Mouse (Mus musculus) stomach, embryonic 14.5 days (tissue): Measurements from ENCODE around the gene Tex12. TPM values are rescaled to one million over a fixed set of nuclear protein-coding genes. Genes with fewer than 3 reads are reported as not detected.

Experiments used
- ATAC-seq: fragments of 200-750 bp; cut with Nextera tagmentation; 2 replicates; pipeline ENCODE4 v1.8.0; 2017; ENCODE audit warnings: low read depth, moderate TSS enrichment; ENCODE audit not compliant: insufficient number of reproducible peaks, insufficient read depth, low FRiP score
- H3K27ac ChIP-seq: fragments of 300-500 bp; sonication (generic); 2 replicates; pipeline ENCODE4 v1.5.1; 2014; ENCODE audit warnings: mild to moderate bottlenecking, low read length, moderate library complexity, mixed read lengths
- H3K27me3 ChIP-seq: fragments of 300-500 bp; sonication (generic); 2 replicates; pipeline ENCODE4 v1.6.1; 2014; ENCODE audit warnings: low read length, control low read depth, mixed read lengths; ENCODE audit not compliant: control insufficient read depth, insufficient read depth
- H3K36me3 ChIP-seq: fragments of 300-500 bp; sonication (generic); 2 replicates; pipeline ENCODE4 v1.6.1; 2014; ENCODE audit warnings: mild to moderate bottlenecking, control low read depth, low read length, moderate library complexity, mixed read lengths; ENCODE audit not compliant: control insufficient read depth, insufficient read depth
- H3K4me1 ChIP-seq: fragments of 300-500 bp; sonication (generic); 2 replicates; pipeline ENCODE4 v1.6.1; 2014; ENCODE audit warnings: low read length, control low read depth, mixed read lengths; ENCODE audit not compliant: control insufficient read depth, insufficient read depth
- H3K4me2 ChIP-seq: fragments of 300-500 bp; sonication (generic); replicated peaks from 2 replicates; pipeline ENCODE4 v1.6.1; 2014; ENCODE audit warnings: low read depth, low read length, control low read depth
- H3K4me3 ChIP-seq: fragments of 300-500 bp; sonication (generic); 2 replicates; pipeline ENCODE4 v1.5.1; 2014; ENCODE audit warnings: low read depth, low read length, control low read depth
- H3K9ac ChIP-seq: fragments of 300-500 bp; sonication (generic); replicated peaks from 2 replicates; pipeline ENCODE4 v1.6.1; 2014; ENCODE audit warnings: low read depth, mild to moderate bottlenecking, control low read depth, low read length, moderate library complexity, mixed read lengths
- H3K9me3 ChIP-seq: fragments of 300-500 bp; sonication (generic); 2 replicates; pipeline ENCODE4 v1.6.1; 2016; ENCODE audit warnings: low read depth, low read length, control low read depth; ENCODE audit not compliant: control insufficient read depth
- WGBS: fragments of 180-500 bp; shearing (Covaris S2); extraction: QIAGEN DNeasy Blood & Tissue Kit; methylation state at CpG from one replicate; pipeline ENCODE4 v1.1.7; 2014; 5-methylcytosine and 5-hydroxymethylcytosine counted together
- polyA plus RNA-seq: library from polyadenylated mRNA; unstranded; fragments of >200 nt; fragmentation: Nextera tagmentation; extraction: Ambion mirVana; gene quantifications from 2 replicates; pipeline ENCODE4 v1.2.1, GENCODE M21; 2014

Tex12 gene
- polyA plus RNA-seq, 1 experiment from 2014 or later = not detected

DNA sequence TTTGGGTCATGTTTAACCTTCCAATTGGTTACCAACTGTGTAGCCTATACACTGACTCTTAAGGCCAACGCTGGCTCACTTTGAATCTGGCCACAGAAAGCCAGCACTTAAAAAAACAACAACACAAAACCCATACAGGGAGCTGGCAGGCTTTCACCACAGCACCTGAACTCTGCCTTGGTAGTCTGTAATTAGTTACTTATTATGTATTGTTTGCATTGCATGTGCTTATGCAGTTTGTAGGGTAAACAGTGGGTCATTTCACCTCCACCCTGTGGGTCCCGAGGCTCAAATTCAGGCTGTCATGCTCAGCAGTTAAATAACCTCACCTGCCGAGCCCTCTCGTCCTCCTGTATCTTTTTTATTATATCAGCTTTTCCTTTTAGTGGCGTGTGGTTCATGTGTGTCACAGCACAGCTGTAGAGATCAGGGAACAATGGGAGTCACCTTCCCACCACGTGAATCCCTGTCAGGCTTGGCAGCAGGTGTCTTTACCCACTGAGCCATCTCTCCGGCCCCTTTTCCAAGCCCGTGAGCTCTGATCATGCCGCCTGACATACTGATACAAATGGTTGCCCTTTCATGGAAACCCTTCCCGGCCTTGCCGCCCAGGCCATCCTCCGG is 33.8 kb upstream of the Tex12 start:
- H3K36me3 ChIP-seq = peaks cover 36% of the 10 kb centered on the region
- H3K9ac ChIP-seq = no peak overlapping the region
- H3K9me3 ChIP-seq = no peaks in the 10 kb centered on the region
- H3K27me3 ChIP-seq = no peaks in the 10 kb centered on the region
- H3K4me1 ChIP-seq = no peaks in the 10 kb centered on the region
- no peak overlapping the region for H3K4me2 ChIP-seq
- 63% methylated on average over 12 of the region's 12 CpGs for WGBS
- no peak overlapping the region for H3K27ac ChIP-seq
- 0 out of 2 replicates have a peak, but pooled peaks have one; percentile 37 for ATAC-seq
- H3K4me3 ChIP-seq = no peak overlapping the region

GRCm38 (mm10) chr9:50593544-50593943 is 32.4 kb upstream of the Tex12 start:
- Histone ChIP-seq H3K4me1 (no peaks in the 10 kb centered on the region), H3K9me3 (no peaks in the 10 kb centered on the region), H3K4me2 (no peak overlapping the region), H3K27ac (no peak overlapping the region), H3K36me3 (peaks cover 31% of the 10 kb centered on the region), H3K9ac (no peak overlapping the region), H3K4me3 (no peak overlapping the region), H3K27me3 (no peaks in the 10 kb centered on the region)
- ATAC-seq = no peak
- 69% methylated on average over 3 of the region's 3 CpGs for WGBS

GRCm38 (mm10) chr9:50592955-50593354 is 31.8 kb upstream of the Tex12 start:
- Histone ChIP-seq H3K27me3 (no peaks in the 10 kb centered on the region), H3K9ac (no peak overlapping the region), H3K4me1 (no peaks in the 10 kb centered on the region), H3K36me3 (peaks cover 26% of the 10 kb centered on the region), H3K4me3 (no peak overlapping the region), H3K27ac (no peak overlapping the region), H3K9me3 (no peaks in the 10 kb centered on the region), H3K4me2 (no peak overlapping the region)
- 90% methylated on average over 9 of the region's 9 CpGs for WGBS
- ATAC-seq = no peak

GRCm38 (mm10) chr9:50590856-50591518 is 29.9 kb upstream of the Tex12 start:
- 76% methylated on average over 10 of the region's 10 CpGs for WGBS
- H3K4me3 ChIP-seq = no peak overlapping the region
- peaks cover 9% of the 10 kb centered on the region; the same call in 1 of the 2 replicates for H3K36me3 ChIP-seq
- no peak for ATAC-seq
- H3K9ac ChIP-seq = no peak overlapping the region
- H3K27me3 ChIP-seq = no peaks in the 10 kb centered on the region
- H3K9me3 ChIP-seq = no peaks in the 10 kb centered on the region
- no peaks in the 10 kb centered on the region for H3K4me1 ChIP-seq
- no peak overlapping the region for H3K4me2 ChIP-seq
- no peak overlapping the region for H3K27ac ChIP-seq

DNA sequence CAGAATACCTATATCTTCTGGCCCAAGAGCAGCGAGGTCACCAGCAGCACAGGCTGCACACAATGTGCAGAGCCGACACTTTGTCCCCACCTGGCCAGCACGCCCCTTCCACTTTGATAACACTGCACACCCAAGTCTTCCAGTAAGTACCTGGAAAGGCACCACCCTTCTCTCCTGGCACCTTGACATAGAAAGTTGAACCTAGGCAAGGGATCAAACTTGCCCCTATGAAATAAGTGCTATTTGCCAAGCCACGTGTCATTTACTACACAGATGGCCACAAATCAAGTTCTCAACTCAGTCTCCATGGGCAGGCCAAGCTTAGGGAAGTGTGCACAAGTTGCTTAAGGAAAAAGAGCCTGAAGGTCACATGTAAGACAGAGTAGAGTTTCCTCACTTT is 25.8 kb upstream of the Tex12 start:
- no peaks in the 10 kb centered on the region for H3K36me3 ChIP-seq
- no peak overlapping the region for H3K4me3 ChIP-seq
- WGBS = 58% methylated on average over 4 of the region's 4 CpGs
- H3K27me3 ChIP-seq = no peaks in the 10 kb centered on the region
- no peak overlapping the region for H3K4me2 ChIP-seq
- no peaks in the 10 kb centered on the region for H3K9me3 ChIP-seq
- no peaks in the 10 kb centered on the region for H3K4me1 ChIP-seq
- ATAC-seq = peak; percentile 65; the same call in 1 of the 2 replicates
- no peak overlapping the region for H3K9ac ChIP-seq
- no peak overlapping the region for H3K27ac ChIP-seq

DNA sequence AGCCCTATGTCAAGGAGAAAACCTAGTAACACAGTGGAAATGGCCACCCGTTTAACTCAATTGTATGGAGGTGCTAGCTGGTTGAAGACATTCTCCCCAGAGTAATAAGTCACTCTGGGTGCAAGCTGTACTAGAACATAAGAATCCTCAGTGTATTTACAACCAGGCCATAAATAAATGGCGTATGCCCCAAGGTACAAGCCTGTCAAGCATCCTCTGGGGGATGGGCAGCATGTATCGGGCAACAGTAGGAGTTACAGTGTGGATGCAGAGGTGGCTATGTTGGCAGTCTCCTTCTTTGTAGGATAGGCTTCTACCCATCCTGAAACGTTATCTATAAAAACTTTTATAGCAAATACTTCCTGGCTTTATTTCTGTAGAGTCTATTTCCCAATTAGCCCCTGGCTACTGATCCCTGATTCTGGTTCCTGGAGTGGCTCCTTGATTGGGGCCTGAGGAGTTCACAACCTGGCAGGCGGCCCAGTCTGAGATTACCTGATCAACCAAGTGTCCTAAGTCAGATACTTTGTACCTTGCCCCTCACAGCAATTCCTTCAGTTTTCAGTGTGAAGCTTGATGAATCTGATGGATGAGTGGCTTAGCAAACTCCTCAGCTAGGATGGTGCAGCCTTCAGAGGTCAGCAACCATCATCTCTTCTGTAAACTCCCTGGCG is 24.2 kb upstream of the Tex12 start:
- Histone ChIP-seq H3K4me2 (no peak overlapping the region), H3K9ac (no peak overlapping the region), H3K4me1 (no peaks in the 10 kb centered on the region), H3K4me3 (no peak overlapping the region), H3K27me3 (no peaks in the 10 kb centered on the region), H3K9me3 (no peaks in the 10 kb centered on the region), H3K27ac (no peak overlapping the region), H3K36me3 (no peaks in the 10 kb centered on the region)
- 75% methylated on average over 6 of the region's 6 CpGs for WGBS
- no peak for ATAC-seq

- H3K4me3 ChIP-seq = no peak overlapping the region
- H3K36me3 ChIP-seq = no peaks in the 10 kb centered on the region
- H3K9me3 ChIP-seq = no peaks in the 10 kb centered on the region
- no peaks in the 10 kb centered on the region for H3K27me3 ChIP-seq
- H3K27ac ChIP-seq = no peak overlapping the region
- 36% methylated on average over 4 of the region's 4 CpGs for WGBS
- H3K4me1 ChIP-seq = no peaks in the 10 kb centered on the region
- H3K4me2 ChIP-seq = no peak overlapping the region
- ATAC-seq = no peak
- no peak overlapping the region for H3K9ac ChIP-seq
Measured at GRCm38 (mm10) chr9:50580370-50580769, 19.2 kb upstream of the Tex12 start.

DNA sequence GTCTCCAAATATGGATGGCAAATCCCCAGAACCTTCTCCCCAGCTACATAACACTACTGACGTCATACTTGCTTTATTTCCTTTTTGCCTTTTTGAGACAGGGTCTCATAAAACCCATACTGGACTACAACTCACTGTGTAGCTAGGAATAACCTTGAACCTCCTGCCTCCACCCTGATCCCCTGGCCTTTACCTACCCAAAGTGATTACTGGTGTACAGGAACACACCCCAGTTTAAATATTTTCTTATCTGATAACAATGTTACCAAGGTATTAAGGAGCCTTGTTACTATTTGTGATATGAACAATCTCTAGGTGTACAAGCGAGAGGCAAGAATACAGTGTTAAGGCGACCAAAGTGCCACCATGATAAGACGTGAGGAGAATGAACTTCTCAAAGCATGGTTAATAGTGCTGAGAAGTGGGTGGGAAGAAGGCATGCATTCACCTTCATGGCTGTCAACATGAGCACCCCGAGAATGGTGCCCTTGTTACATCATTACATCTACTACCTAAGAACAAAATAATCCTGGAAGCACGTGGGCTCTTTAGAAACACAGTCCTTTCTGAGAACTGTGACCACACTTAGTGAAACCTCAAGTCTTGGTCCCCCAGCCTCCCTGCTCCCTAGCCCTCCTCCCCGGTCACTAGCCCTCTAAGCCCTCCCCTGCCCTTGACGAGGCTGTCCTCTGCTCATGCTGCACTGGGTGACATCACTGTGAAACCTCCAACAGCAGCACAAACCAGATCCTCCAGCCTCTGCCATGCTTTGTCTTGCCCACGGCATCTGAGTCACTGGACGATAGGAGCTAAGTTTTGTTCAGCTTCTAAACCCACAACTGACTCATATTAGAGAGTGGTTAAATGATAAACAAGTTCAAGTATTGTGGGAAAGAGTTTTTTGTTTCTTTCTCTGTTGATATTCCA is 8.7 kb upstream of the Tex12 start:
- ATAC-seq = no peak
- Histone ChIP-seq H3K4me1 (no peaks in the 10 kb centered on the region), H3K4me2 (no peak overlapping the region), H3K36me3 (no peaks in the 10 kb centered on the region), H3K4me3 (no peak overlapping the region), H3K27me3 (no peaks in the 10 kb centered on the region), H3K27ac (no peak overlapping the region), H3K9me3 (no peaks in the 10 kb centered on the region), H3K9ac (no peak overlapping the region)
- WGBS = 64% methylated on average over 10 of the region's 10 CpGs
